In genomic region chr2:165323484-165323883, GRCm38 (mm10) we compare ENCODE assay signal across 17 mouse cellular contexts. TPM values are rescaled to one million over a fixed set of nuclear protein-coding genes. Genes with fewer than 3 reads are reported as not detected.
DNase-seq lines count a peak whose midpoint lies in the region; ATAC-seq and TF ChIP-seq lines count a peak whose summit lies in the region.
"Had no signal": no experiment of that assay in that cellular context is flagged by ENCODE, and none has a peak within 500 bp of the region (broad histone marks: within the 10 kb centered on the region; RNA-seq: fewer than 3 reads in every experiment).

No protein-coding gene starts in this region.

- H3K4me2 ChIP-seq in forebrain, embryonic 14.5 days (ENCODE audit: low read length): no peak overlapping the region
- no peak overlapping the region for H3K4me2 ChIP-seq in forebrain, embryonic 16.5 days (ENCODE audit: low read length)
- H3K4me2 ChIP-seq: liver, embryonic 12.5 days had no signal

- 61% methylated on average over 5 of the region's 5 CpGs for WGBS in forebrain, embryonic 14.5 days
- 58% methylated on average over 5 of the region's 5 CpGs for WGBS in forebrain, embryonic 16.5 days
- 74% methylated on average over 5 of the region's 5 CpGs for WGBS in embryonic facial prominence, embryonic 10.5 days

- H3K4me3 ChIP-seq in forebrain, embryonic 14.5 days (ENCODE audit: low read depth, low read length): no peak overlapping the region
- no peak overlapping the region for H3K4me3 ChIP-seq in forebrain, embryonic 16.5 days (replicated peaks; ENCODE audit: low read length)
- peak overlapping the region; percentile 87 for H3K4me3 ChIP-seq in layer of hippocampus, adult 2 months
- H3K4me3 ChIP-seq in E14TG2a.4 (replicated peaks; ENCODE audit: low read length): peak overlapping the region; percentile 5; the same call in 1 of the 2 replicates
- 0 out of 2 replicates have a peak overlapping the region, but pooled peaks have one; percentile 5 for H3K4me3 ChIP-seq in embryonic facial prominence, embryonic 10.5 days
- H3K4me3 ChIP-seq: liver, embryonic 12.5 days; myocyte had no signal

- H3K27ac ChIP-seq in forebrain, embryonic 14.5 days (ENCODE audit: low read depth, low read length): no peak overlapping the region
- H3K27ac ChIP-seq in forebrain, embryonic 16.5 days (ENCODE audit: low read length): no peak overlapping the region
- H3K27ac ChIP-seq in layer of hippocampus, adult 2 months: peak overlapping the region; percentile 98
- no peak overlapping the region for H3K27ac ChIP-seq in embryonic facial prominence, embryonic 10.5 days (replicated peaks)
- H3K27ac ChIP-seq: forebrain, embryonic 10.5 days; hindbrain, embryonic 10.5 days; liver, embryonic 12.5 days had no signal

- no peaks in the 10 kb centered on the region for H3K36me3 ChIP-seq in forebrain, embryonic 14.5 days (ENCODE audit: control insufficient read depth, insufficient read depth, low read length)
- H3K36me3 ChIP-seq in forebrain, embryonic 16.5 days (ENCODE audit: control insufficient read depth, insufficient read depth): no peaks in the 10 kb centered on the region
- peaks cover 17% of the 10 kb centered on the region for H3K36me3 ChIP-seq in E14TG2a.4 (ENCODE audit: insufficient read depth, low read length)
- peaks cover 16% of the 10 kb centered on the region for H3K36me3 ChIP-seq in embryonic facial prominence, embryonic 10.5 days (replicated peaks)
- H3K36me3 ChIP-seq: hindbrain, embryonic 10.5 days; liver, embryonic 12.5 days had no signal

- no peak for ATAC-seq in forebrain, embryonic 14.5 days
- no peak for ATAC-seq in forebrain, embryonic 16.5 days
- ATAC-seq: liver, embryonic 12.5 days; Patski had no signal

- peak overlapping the region; percentile 32; the same call in 1 of the 2 replicates for H3K9ac ChIP-seq in forebrain, embryonic 14.5 days (ENCODE audit: low read length)
- H3K9ac ChIP-seq in forebrain, embryonic 16.5 days (replicated peaks; ENCODE audit: low read depth, low read length): no peak overlapping the region
- H3K9ac ChIP-seq: liver, embryonic 12.5 days had no signal

- H3K4me1 ChIP-seq in forebrain, embryonic 14.5 days (ENCODE audit: control insufficient read depth, insufficient read depth, low read length): peaks cover 39% of the 10 kb centered on the region
- peaks cover 54% of the 10 kb centered on the region for H3K4me1 ChIP-seq in forebrain, embryonic 16.5 days (replicated peaks; ENCODE audit: control insufficient read depth, insufficient read depth, low read length)
- H3K4me1 ChIP-seq in E14TG2a.4 (replicated peaks; ENCODE audit: low read depth, low read length): peaks cover 64% of the 10 kb centered on the region
- H3K4me1 ChIP-seq in embryonic facial prominence, embryonic 10.5 days: peaks cover 73% of the 10 kb centered on the region

- no peaks in the 10 kb centered on the region for H3K27me3 ChIP-seq in forebrain, embryonic 14.5 days (replicated peaks; ENCODE audit: control insufficient read depth, insufficient read depth, low read length)
- H3K27me3 ChIP-seq in forebrain, embryonic 16.5 days (replicated peaks; ENCODE audit: control insufficient read depth, insufficient read depth, low read length): no peaks in the 10 kb centered on the region
- no peaks in the 10 kb centered on the region for H3K27me3 ChIP-seq in E14TG2a.4 (ENCODE audit: insufficient read depth, low read length)
- H3K27me3 ChIP-seq in embryonic facial prominence, embryonic 10.5 days (replicated peaks; ENCODE audit: low read depth, poor library complexity, severe bottlenecking): peaks cover 12% of the 10 kb centered on the region
- H3K27me3 ChIP-seq: Patski had no signal

- no peak for TF ChIP-seq CTCF in layer of hippocampus, adult 2 months (conservative IDR thresholded peaks at IDR 0.05)
- no peak for TF ChIP-seq CTCF in E14TG2a.4 (conservative IDR thresholded peaks at IDR 0.05; ENCODE audit: low read length)

- DNase-seq in forebrain, embryonic 14.5 days (ENCODE audit: low spot score): no peak
- peak in 1 of 2 experiments; percentile 61 for DNase-seq in layer of hippocampus, adult 2 months (ENCODE audit: low spot score in 2 of 2)
- DNase-seq in layer of hippocampus, adult 18-20 months (ENCODE audit: low spot score in 2 of 2): no peak
- DNase-seq in embryonic facial prominence, embryonic 10.5 days (ENCODE audit: low spot score): no peak
- no peak for DNase-seq in testis, postnatal 10 days (ENCODE audit: low spot score)
- DNase-seq in liver: no peak
- DNase-seq: adrenal gland, postnatal 36 days; right cerebral cortex, postnatal 25 days had no signal

- no peaks in the 10 kb centered on the region for H3K9me3 ChIP-seq in forebrain, embryonic 14.5 days (replicated peaks; ENCODE audit: control insufficient read depth, low read length)
- no peaks in the 10 kb centered on the region for H3K9me3 ChIP-seq in forebrain, embryonic 16.5 days (ENCODE audit: control insufficient read depth, low read length)
- H3K9me3 ChIP-seq in E14TG2a.4 (ENCODE audit: low read length): no peaks in the 10 kb centered on the region
- H3K9me3 ChIP-seq in embryonic facial prominence, embryonic 10.5 days: no peaks in the 10 kb centered on the region
- H3K9me3 ChIP-seq: forebrain, embryonic 10.5 days; hindbrain, embryonic 10.5 days; liver, embryonic 12.5 days had no signal

RNA-seq across cellular contexts. Expression of gene Elmo2, which starts 2.8 kb away (rescaled TPM):
- polyA plus RNA-seq in forebrain, embryonic 14.5 days (2014; fragmentation: Nextera tagmentation; extraction: Ambion mirVana): 95.5 and 101 TPM in 2 replicates
- polyA plus RNA-seq in forebrain, embryonic 16.5 days (2015; fragmentation: Nextera tagmentation; extraction: Ambion mirVana): 107 and 115 TPM in 2 replicates
- 100 to 1,000 TPM; 200 to 202 TPM for total RNA-seq in layer of hippocampus, adult 2 months (2021)
- 100 to 1,000 TPM; 174 to 179 TPM for total RNA-seq in layer of hippocampus, adult 18-20 months (2021)
- polyA plus RNA-seq in embryonic facial prominence, embryonic 10.5 days (2016; fragmentation: Nextera tagmentation; extraction: Ambion mirVana): 91.0 and 93.5 TPM in 2 replicates

RNA-seq across cellular contexts. Expression of gene Slc35c2, which starts 35.8 kb away (rescaled TPM):
- 54.7 and 56.4 TPM in 2 replicates for polyA plus RNA-seq in forebrain, embryonic 14.5 days (2014; fragmentation: Nextera tagmentation; extraction: Ambion mirVana)
- 60.3 and 62.4 TPM in 2 replicates for polyA plus RNA-seq in forebrain, embryonic 16.5 days (2015; fragmentation: Nextera tagmentation; extraction: Ambion mirVana)
- total RNA-seq in layer of hippocampus, adult 2 months (2021): 10 to 100 TPM; 94.6 to 98.4 TPM
- total RNA-seq in layer of hippocampus, adult 18-20 months (2021): 100 to 1,000 TPM in 1 of 2 experiments, 10 to 100 TPM in 1; 96.3 to 101 TPM
- polyA plus RNA-seq in embryonic facial prominence, embryonic 10.5 days (2016; fragmentation: Nextera tagmentation; extraction: Ambion mirVana): 59.2 and 64.6 TPM in 2 replicates

RNA-seq across cellular contexts. Expression of gene Zfp663, which starts 45.0 kb away (rescaled TPM):
- 8.1 and 9.1 TPM in 2 replicates for polyA plus RNA-seq in forebrain, embryonic 14.5 days (2014; fragmentation: Nextera tagmentation; extraction: Ambion mirVana)
- 6.3 and 6.6 TPM in 2 replicates for polyA plus RNA-seq in forebrain, embryonic 16.5 days (2015; fragmentation: Nextera tagmentation; extraction: Ambion mirVana)
- under 1 TPM in 1 of 2 experiments, not detected in 1; 0.20 TPM for total RNA-seq in layer of hippocampus, adult 2 months (2021)
- total RNA-seq in layer of hippocampus, adult 18-20 months (2021): under 1 TPM in 1 of 2 experiments, not detected in 1; 0.10 TPM
- 3.0 and 3.2 TPM in 2 replicates for polyA plus RNA-seq in embryonic facial prominence, embryonic 10.5 days (2016; fragmentation: Nextera tagmentation; extraction: Ambion mirVana)
- total RNA-seq: adrenal gland, postnatal 36 days had no signal
- polyA plus RNA-seq: gonadal fat pad, adult 2 months; myocyte; Patski; testis, adult 2 months had no signal

Comparison
In these comparisons a context has a peak if more than half of its experiments do, and no peak if none do; other contexts are left out.
1. H3K4me3 ChIP-seq: peak in layer of hippocampus, adult 2 months (single experiment), E14TG2a.4 (single experiment) and embryonic facial prominence, embryonic 10.5 days (single experiment); none in forebrain, embryonic 14.5 days (single experiment) and forebrain, embryonic 16.5 days (single experiment).